Mouse (Mus musculus) heart, adult 2 months (tissue): ENCODE measurements around the gene Arhgef38.

Experiments
- CTCF ChIP-seq: fragments of 200-600 bp; IDR thresholded peaks from 2 replicates; pipeline ENCODE4 v1.8.1; 2022; ENCODE audit warnings: antibody characterized with exemption, mild to moderate bottlenecking, moderate library complexity
- EP300 ChIP-seq: fragments of 200-500 bp; IDR thresholded peaks from 2 replicates; pipeline ENCODE4 v1.6.1; 2011; ENCODE audit warnings: low read depth, low read length, control low read depth; ENCODE audit not compliant: insufficient read depth
- POLR2A ChIP-seq: fragments of 200-500 bp; IDR thresholded peaks from 2 replicates; pipeline ENCODE4 v1.6.1; 2011; ENCODE audit warnings: mild to moderate bottlenecking, low read depth, low read length, control low read depth; ENCODE audit not compliant: insufficient read depth

GRCm38 (mm10) chr3:133229594-133229993, 5.2 kb downstream of the Arhgef38 start:
- TF ChIP-seq POLR2A (no peak), CTCF (no peak), EP300 (no peak)
